Mouse (Mus musculus) thymus, postnatal 4 days (tissue): Measurements from ENCODE around the gene Tlnrd1.
"Not testable (repeated sequence)": the region's sequence is repeated elsewhere in the genome, so short reads cannot be mapped to it uniquely, and the experiment has no call there.

Source experiments
- DNase-seq: peaks from one replicate; pipeline ENCODE4 v3.0.0; 2021

Tlnrd1 gene

DNA sequence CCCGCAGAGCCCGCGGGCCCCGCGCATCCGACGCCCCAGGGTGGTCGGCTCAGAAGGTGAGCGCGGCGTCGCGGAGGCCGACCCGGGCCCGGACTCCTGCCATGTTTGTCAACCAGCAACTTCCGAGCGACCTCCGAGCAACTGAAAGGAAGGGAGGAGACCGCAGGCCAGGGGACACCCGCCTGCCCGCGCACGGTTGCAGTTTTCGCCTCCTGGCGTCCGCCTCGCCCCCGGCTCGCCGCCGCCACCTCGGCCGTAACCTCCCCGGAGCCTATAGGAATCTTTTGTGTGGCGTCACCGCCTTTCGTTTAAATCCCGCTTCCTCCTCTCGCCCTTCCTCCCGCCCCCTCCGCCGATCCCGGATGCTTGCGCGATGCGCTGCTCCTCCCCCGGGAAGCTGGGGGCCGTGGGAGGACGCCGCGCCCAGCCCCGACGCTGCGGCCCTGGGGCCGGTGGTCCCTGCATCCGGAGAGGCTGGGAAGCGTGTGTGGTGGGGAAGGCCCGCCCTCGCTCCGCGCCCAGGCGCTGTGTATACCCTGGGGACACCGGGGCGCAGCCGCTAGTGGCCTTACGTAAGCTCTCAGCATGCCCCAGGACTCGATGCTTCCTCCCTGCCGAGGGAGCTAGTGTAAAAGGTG lies at the start of gene Tlnrd1, which contains the start of gene Mesd:
Gene Tlnrd1 (minus strand): TSS at position 285 of the 638 bp plus-strand sequence.
Gene Mesd (plus strand): TSS at position 446 of the 638 bp plus-strand sequence.
- peak; percentile 80 for DNase-seq

- DNase-seq: no peak
Measured at GRCm38 (mm10) chr7:83921637-83922036, 37.5 kb upstream of the Tlnrd1 start.

DNA sequence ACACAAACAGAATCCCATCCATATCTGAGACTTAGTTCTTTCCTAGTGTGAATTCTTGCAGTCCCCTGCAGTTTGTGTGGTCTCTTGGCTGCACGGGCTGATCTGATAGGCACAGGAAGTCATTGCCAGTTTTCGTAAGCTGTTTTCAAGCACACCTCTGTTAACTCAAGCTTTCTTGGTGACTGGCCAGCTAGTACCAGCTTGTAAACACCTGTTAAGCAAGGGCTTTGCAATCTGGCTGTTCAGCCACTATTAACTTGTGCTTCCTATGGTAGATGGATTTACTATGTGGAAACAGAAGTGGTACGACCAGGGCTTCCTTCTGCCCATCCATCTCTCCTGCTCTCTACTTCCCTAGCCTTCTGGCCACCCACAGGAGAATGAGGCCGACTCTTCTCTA lies 36.1 kb upstream of the Tlnrd1 start:
- DNase-seq: no peak

DNA sequence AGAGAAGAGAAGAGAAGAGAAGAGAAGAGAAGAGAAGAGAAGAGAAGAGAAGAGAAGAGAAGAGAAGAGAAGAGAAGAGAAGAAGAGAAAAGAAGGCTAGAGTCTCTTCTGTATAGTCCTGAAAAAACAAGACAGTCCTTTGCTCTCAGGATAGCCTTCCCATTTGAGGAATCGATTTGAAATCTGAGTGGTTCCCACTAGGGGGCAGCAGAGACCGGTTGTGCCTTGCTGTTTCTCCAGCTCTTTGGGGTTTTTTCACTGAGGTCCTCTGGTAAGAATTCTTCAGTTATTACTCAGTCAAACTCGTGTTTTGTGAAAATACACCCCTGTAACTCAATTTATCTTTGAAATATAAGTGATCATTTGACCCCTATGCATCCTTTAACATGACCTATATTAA lies 30.5 kb upstream of the Tlnrd1 start:
- DNase-seq: peak; percentile 90

DNA sequence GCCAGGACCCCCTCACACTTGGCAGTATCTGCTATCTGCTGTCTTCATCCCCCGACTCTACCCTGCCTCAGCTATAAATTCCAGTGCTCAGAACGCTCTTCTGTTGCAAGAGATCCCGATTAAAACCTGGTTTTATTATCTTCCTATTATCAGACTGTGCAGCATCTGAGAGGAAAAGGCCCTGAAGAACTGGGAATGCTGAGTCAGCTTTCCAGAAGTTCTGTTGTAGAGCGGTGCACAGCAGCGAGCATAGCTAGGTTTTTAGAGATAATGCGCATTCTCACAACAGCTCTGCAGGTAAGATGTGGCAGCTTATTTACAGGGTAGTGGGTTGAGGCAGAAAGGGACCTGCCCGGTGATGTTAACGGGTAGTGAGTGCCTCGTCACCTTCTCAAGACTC lies 29.9 kb upstream of the Tlnrd1 start:
- DNase-seq: no peak

- no peak for DNase-seq
Measured at GRCm38 (mm10) chr7:83913405-83913932, 29.4 kb upstream of the Tlnrd1 start.

- peak; percentile 19 for DNase-seq
Measured at GRCm38 (mm10) chr7:83911909-83912308, 27.8 kb upstream of the Tlnrd1 start.

DNA sequence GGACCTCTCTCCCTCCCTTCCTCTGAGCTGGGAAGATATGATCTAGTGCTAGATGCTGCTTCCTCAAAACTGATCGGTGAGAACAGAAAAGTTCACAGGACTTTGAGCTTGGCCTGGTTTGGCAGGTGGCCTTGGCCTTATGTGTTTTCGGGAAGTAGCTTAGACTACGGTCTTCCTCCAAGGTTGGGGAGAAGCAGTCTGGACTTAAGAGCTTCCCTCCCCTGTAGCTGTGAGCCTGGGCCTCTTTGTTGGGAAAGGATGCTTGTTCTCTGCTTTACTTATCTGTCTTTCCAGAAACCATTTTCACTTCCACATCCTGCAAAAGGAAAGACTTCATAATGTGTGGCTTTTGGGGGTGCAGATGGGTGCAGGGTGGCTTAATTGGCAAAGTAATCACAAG lies 20.7 kb upstream of the Tlnrd1 start:
- no peak for DNase-seq

DNA sequence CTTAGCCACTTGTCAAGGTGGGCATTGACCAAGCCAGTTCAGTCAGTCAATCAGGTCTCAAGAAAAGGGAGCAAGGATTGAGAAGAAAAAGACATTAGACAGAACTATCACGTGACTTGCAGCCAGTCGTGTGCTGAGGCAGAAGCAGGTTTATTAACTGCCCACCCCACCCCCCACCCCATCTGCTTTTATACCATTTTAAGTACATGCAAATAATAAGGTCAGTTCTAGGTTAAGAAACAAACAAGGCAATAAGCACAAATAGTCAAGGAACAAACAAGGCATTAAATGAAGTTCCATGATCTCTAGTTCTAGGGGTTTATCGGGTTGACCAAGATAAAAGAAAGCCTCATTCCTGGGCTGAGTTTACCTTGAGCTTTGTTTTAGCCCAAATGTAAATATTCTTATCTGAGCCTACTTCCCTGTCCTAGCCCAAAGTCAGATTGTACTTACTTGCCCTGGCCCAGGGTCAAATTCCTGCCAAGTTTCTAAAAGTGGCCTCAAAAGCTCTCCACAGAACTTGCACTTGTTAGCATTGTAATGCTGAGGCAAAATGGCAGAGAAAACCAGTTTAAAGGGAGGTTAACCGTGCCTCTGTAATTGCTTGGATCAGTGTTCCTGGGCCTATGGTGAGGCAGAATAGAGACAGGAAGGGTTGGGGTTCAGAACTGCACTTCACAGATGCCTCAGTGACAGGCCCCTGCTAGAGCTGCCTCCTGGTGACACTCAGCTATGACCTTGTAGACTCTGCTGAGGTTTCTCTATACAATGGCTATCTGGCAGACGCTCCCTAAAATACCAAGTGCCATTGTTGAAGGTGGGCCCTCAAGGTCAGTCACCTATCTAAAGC lies 18.4 kb upstream of the Tlnrd1 start:
- DNase-seq: no peak

DNA sequence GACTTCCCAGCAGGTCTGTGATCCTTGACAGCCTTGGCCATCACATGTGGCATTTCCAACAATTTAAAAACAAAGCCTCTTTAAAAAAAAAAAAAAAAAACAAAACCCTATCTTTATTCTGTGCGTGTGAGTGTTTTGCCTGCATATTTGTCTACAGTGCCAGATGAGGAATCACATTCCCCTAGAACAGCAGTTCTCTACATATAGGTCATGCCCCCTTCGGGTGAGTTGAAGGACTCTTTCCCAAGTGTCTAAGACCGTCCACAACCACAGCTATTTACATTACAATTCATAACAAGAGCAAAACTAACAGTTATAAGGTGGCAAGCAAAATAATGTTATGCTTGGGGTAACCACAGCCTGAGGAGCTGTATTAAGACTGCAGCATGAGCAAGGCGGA lies 17.3 kb upstream of the Tlnrd1 start:
- no peak for DNase-seq

DNA sequence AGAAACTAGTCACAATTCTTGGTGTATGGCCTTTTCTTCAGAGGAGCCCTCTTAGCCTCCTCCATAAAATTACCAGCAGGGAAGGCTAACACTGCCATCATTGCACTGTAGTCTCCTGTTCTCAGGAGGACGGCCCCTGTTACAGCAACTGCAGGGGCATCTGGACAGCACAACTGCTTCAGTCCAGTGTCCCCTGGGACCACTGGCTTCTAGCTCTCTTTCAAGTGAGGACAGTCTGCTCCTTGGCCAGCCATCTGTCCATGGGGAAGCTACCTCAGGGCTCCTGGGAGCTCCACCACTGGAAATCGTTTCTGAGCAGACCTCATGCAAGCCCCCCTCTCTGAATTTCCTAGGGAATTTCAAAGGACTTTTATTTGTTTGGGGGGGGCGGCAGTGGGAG lies 16.4 kb upstream of the Tlnrd1 start:
- DNase-seq: no peak

DNA sequence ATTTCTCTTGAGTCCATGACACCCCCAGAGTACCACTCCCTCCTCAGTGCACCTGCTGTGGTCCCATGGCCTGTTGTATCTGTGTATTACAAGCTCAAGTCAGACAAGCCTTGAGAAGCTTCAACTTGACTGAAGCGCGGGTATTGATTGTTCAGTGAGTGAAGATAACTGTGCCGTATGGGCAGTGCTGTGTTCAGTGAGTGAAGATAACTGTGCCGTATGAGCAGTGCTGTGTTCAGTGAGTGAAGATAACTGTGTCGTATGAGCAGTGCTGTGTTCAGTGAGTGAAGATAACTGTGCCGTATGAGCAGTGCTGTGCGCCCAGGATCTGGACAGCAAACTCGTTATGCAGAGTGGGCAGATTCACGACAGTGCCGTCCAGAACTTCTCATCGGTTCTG lies 14.2 kb upstream of the Tlnrd1 start:
- DNase-seq: no peak

- DNase-seq: no peak
Measured at GRCm38 (mm10) chr7:83896077-83896740, 12.1 kb upstream of the Tlnrd1 start.

DNA sequence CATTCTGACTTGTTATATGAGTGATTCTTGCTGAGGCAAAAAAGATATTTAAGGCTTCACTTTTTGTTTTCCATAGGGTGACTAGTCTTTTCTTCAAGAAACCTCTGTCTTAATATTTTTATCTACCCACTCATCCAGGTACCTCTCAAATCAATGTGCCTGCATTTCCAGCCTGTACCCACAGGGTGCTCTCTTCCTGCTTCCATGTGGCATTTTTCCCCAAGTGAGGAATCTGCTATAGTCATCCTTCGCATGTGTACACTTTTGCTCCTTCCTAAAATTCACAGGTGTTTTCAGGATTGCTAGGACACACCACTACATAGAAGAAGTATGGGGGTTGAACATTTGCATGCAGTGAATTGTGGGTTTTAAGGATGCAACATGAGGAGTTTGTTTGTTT lies 10.2 kb upstream of the Tlnrd1 start:
- no peak for DNase-seq

DNA sequence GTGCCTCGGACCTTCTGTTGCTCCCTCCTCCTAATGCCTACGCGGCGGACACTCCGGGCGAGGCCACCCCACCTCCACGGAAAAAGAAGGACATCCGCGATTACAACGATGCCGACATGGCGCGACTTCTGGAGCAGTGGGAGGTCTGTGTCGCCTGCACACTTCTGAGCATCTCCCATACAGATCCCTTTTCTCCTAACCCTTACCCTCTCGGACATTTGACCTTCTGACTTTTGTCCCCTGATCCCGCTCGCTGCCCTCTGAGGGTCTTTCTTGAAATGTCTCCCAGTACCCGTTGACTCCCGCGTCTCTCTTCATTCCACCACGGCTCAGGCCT lies 8.2 kb upstream of the Tlnrd1 start:
- DNase-seq: no peak

GRCm38 (mm10) chr7:83891433-83892332 lies 7.6 kb upstream of the Tlnrd1 start:
- peak; percentile 99 for DNase-seq

DNA sequence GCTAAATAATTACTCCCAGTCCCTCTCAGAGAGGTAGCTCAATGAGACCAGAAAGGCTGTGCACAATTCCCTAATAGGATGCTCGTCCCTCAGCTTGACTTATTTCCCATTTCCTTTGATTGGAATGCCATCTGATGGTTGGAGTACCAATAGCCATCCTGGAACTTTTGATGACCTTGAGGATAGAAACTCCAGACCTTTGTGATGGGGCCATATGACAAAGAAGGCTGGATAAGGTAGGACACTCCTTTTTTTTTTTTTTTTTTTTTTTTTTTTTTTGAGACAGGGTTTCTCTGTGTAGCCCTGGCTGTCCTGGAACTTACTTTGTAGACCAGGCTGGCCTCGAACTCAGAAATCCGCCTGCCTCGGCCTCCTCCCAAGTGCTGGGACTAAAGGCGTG lies 5.8 kb upstream of the Tlnrd1 start:
- DNase-seq: not testable (repeated sequence)

DNA sequence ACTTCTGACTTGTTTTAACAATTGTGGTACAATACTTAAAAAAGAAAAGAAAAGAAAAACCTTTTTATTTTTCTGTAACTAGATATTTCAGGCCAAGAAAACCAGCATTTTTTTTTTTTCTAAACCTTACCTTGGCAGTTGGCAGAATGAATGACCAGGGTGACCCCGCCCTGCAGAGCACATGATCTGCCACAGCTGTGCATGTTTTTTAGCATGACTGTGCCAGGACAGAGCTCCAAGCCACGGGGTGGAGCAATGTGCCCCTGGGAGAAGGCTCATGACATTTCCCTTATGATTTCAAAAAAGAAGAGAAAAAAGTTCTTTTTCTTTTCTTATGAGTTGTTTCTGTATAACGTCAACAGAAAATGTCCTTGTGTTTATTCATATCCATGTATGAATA lies 5.3 kb upstream of the Tlnrd1 start:
- no peak for DNase-seq

- peak; percentile 20 for DNase-seq
Measured at GRCm38 (mm10) chr7:83886366-83887129, 2.4 kb upstream of the Tlnrd1 start.

DNA sequence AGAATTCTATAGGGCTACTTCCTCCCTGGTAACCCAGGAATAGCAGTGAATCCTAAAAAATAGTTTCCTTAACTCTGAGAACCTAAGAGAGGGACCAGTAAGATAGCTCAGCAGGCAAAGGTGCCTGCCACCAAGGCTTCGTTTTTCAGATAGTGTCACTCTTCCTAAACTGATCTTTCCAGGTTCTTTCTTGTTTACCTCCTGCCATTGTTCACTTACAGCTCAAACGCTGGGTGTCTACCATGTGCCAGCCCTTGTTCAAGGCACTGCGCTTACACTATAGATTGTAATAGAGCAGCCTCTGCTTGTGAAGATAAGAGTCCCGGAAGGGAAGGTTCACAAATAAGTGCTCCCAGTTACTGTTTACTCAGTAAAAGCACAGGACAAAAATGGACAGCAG lies 1.7 kb upstream of the Tlnrd1 start:
- DNase-seq: no peak

- DNase-seq: no peak
Measured at GRCm38 (mm10) chr7:83884921-83885532, 922 bp upstream of the Tlnrd1 start.
